Mouse (Mus musculus): Measurements from ENCODE around the gene Trpc2. TPM values are rescaled to one million over a fixed set of nuclear protein-coding genes. Genes with fewer than 3 reads are reported as not detected.

Gene Trpc2
- polyA plus RNA-seq, 1 experiment = 2.0 TPM

- DNase-seq (ENCODE audit: extremely low spot score in 1 of 2, low spot score in 1 of 2) = no peak
Observed at GRCm38 (mm10) chr7:102101487-102101886, 18.6 kb downstream of the Trpc2 start, which contains the start of gene Art1. Gene Art1, plus strand, starts transcription at chr7:102101743.

- DNase-seq (ENCODE audit: extremely low spot score in 1 of 2, low spot score in 1 of 2) = no peak
Observed at GRCm38 (mm10) chr7:102102241-102102640, 19.3 kb downstream of the Trpc2 start.

GRCm38 (mm10) chr7:102102696-102103095, 19.8 kb downstream of the Trpc2 start:
- DNase-seq (ENCODE audit: extremely low spot score in 1 of 2, low spot score in 1 of 2) = no peak

DNA sequence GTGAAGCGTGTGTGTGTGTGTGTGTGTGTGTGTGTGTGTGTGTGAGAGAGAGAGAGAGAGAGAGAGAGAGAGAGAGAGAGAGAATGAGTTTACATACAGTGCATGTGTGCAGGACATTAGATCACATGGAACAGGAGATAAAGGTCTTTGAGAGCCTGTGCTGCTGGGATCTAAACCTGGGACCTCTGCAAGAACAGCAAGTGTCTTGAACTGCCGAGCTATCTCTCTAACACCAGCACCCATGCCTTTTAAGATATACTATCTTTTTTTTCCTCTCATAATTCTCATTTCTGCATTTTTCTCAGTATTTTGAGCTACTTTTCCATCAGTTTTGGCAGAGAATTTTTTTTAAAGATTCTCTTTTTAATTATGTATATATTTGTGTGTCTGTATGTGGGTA, 20.6 kb downstream of the Trpc2 start:
- DNase-seq (ENCODE audit: extremely low spot score in 1 of 2, low spot score in 1 of 2) = no peak

- no peak for DNase-seq (ENCODE audit: extremely low spot score in 1 of 2, low spot score in 1 of 2)
Observed at GRCm38 (mm10) chr7:102104126-102104525, 21.2 kb downstream of the Trpc2 start.

DNA sequence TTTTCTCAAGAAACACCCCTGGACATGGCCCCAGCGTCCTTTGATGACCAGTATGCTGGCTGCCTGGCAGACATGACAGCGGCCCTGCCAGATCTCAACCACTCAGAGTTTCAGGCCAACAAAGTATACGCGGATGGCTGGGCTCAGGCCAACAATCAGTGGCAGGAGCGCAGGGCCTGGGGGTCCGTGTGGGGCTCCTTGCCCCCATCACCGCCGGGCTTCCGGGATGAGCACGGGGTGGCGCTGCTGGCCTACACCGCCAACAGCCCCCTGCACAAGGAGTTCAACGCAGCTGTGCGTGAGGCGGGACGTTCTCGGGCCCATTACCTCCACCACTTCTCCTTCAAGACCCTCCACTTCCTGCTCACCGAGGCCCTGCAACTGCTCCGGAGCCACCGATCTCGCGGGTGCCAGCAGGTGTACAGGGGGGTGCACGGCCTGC, 23.8 kb downstream of the Trpc2 start:
- no peak for DNase-seq (ENCODE audit: extremely low spot score in 1 of 2, low spot score in 1 of 2)

DNA sequence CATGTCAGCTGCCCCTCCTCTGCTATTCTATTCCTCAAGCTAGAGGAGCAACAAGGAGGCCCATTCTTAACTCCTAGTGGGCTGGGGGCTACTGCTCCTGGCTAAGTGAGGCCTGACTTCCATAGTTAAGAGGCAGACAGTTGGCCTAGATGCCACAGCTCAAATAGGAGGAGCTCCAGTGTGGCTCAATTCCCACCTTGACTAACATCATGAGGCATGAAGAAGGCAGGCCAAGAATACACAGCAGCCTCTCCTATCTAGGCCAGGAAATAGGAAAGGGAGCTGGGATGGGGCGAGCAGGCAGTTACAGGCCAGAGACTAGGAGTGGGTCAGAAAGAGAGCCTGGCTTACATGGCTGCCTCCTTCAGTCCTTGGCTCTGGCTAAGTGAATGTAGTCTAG, 25.3 kb downstream of the Trpc2 start:
- DNase-seq (ENCODE audit: extremely low spot score in 1 of 2, low spot score in 1 of 2) = no peak

DNA sequence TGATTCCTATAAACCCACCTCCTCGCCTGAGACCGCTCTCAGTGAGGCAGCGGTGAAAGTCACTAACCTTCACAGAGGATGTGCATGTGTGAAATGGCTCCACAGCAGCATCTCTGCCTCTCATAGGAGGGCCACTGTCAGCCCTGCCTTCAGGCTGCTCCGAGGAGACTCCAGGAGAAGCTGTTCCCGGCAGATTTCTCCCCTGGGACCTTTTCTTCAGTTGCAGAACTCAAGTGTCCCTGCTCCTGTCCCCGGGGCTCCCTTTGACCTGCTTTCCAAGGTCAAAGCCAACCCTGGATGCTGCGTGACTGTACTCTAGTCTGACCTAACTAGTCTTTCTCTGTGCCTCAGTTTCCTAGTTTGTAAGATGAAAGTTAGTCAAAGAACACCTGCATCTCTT, 26.3 kb downstream of the Trpc2 start, which contains the start of gene Art5:
TSS of gene Art5 (minus strand) at position 319 of the 400 bp plus-strand sequence.
- no peak for DNase-seq (ENCODE audit: extremely low spot score in 1 of 2, low spot score in 1 of 2)

DNA sequence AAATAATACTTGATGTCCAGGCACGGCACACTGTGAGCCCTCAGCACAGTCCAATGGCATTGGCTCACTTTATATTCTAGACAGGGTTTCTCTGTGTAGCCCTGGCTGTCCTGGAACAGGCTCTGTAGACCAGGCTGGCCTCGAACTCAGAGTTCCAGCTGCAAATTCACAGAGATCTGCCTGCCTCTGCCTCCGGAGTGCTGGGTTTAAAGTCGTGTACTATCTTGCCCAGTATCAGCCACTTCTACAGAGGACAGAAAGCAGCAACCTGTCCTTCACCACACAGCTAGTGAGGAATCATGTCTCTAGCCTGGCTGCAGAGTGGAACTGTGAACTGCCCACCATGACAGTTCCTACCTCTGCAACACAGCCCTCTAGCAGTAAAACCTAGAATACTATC, 26.8 kb downstream of the Trpc2 start:
- DNase-seq (ENCODE audit: extremely low spot score in 1 of 2, low spot score in 1 of 2) = no peak

DNA sequence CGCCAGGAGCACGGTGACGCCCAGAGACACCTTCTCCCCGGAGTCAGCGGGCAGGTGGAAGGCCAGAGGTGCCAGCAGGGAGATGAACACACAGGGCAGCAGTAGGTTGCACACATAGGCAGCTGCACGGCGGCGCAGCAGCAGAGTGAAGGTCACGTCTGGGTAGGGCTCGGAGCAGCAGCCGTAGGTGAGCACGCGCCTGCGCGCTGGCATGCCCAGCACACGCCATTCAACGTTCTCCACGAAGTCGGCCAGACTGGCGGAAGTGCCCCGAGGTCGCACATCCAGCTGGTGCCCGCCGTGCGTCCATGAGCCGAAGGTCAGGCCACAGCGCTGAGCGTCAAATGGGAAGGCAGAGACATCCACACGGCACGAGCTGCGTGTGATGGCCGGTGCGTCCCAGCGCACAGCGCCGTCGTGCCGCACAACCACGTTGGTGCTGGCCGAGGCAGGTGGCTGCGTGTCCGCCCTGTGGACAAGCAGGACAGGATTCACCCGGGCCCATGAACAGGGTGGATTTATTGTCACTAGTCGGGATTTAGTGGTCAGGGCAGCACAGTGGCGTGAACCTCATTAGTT, 30.3 kb downstream of the Trpc2 start:
- DNase-seq (ENCODE audit: extremely low spot score in 1 of 2, low spot score in 1 of 2) = no peak

- peak in 1 of 2 experiments; percentile 10 for DNase-seq (ENCODE audit: extremely low spot score in 1 of 2, low spot score in 1 of 2)
Observed at GRCm38 (mm10) chr7:102116579-102117331, 33.8 kb downstream of the Trpc2 start, which contains the start of gene Chrna10. Gene Chrna10, minus strand, starts transcription at chr7:102116828.

- DNase-seq (ENCODE audit: extremely low spot score in 1 of 2, low spot score in 1 of 2) = no peak
Observed at GRCm38 (mm10) chr7:102117382-102117781, 34.5 kb downstream of the Trpc2 start.

- no peak for DNase-seq (ENCODE audit: extremely low spot score in 1 of 2, low spot score in 1 of 2)
Observed at GRCm38 (mm10) chr7:102120326-102120725, 37.4 kb downstream of the Trpc2 start.

- no peak for DNase-seq (ENCODE audit: extremely low spot score in 1 of 2, low spot score in 1 of 2)
Observed at GRCm38 (mm10) chr7:102132395-102132794, 49.5 kb downstream of the Trpc2 start.

DNA sequence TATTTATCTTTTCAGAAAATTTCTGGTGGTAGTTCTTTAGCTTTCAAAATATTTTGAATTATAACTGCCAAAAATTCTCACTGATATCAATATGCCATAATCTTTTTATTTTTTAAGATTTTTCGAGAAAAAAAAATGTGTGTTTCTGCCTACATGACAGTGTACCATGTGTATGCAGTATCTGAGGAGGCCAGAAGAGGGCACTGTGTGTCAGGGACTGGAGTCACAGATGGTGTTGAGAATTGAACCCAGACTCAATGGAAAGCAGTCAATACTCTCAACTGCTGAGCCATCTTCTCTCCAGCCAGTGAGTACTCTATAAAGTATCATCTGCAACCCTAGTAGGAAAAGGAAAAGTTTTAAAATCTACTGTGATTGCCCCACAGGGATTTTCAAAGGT, 54.5 kb downstream of the Trpc2 start:
- peak in 1 of 2 experiments; percentile 18 for DNase-seq (ENCODE audit: extremely low spot score in 1 of 2, low spot score in 1 of 2)

DNA sequence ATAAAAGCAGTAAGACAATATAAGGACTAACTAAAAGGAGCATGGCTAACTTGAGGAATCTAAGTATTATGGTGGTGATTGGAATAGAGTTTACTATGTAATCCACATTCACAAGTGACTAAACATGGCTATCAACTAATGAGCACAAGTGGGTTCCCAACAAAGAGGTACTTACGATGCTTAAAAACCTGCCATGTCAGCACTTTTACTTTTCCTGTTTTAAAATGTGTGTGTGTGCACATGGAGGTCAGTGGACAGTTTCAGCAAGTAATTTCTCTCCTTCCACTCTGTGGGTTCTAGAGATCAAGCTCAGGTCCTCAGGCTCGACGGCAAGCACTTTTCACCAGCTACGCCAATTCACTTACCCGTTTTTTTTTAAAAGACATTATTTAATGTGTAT, 55.0 kb downstream of the Trpc2 start:
- no peak for DNase-seq (ENCODE audit: extremely low spot score in 1 of 2, low spot score in 1 of 2)

Other genes starting within 250 kb of the Trpc2 start
- 34.3 and 38.8 TPM in 2 replicates for gene Inppl1, start 244.9 kb upstream of the Trpc2 start, polyA plus RNA-seq (2012; rRNA removed)
- 1.2 and 2.3 TPM in 2 replicates for gene Folr2, start 225.9 kb upstream of the Trpc2 start, polyA plus RNA-seq (2012; rRNA removed)
- 60.4 and 69.4 TPM in 2 replicates for gene Anapc15, start 219.4 kb upstream of the Trpc2 start, polyA plus RNA-seq (2012; rRNA removed)
- 1.1 and 2.1 TPM in 2 replicates for gene Folr1, start 212.3 kb upstream of the Trpc2 start, polyA plus RNA-seq (2012; rRNA removed)
- gene Lamtor1, start 177.2 kb upstream of the Trpc2 start, polyA plus RNA-seq (2012; rRNA removed) = 186 and 205 TPM in 2 replicates
- 0.27 and 0.28 TPM in 2 replicates for gene Tomt, start 176.8 kb upstream of the Trpc2 start, polyA plus RNA-seq (2012; rRNA removed)
- gene Lrrc51, start 149.2 kb upstream of the Trpc2 start, polyA plus RNA-seq (2012; rRNA removed) = 12.3 and 12.8 TPM in 2 replicates
- 65.6 and 68.8 TPM in 2 replicates for gene Numa1, start 149.0 kb upstream of the Trpc2 start, polyA plus RNA-seq (2012; rRNA removed)
- gene Il18bp, start 64.4 kb upstream of the Trpc2 start, polyA plus RNA-seq (2012; rRNA removed) = 14.1 and 14.4 TPM in 2 replicates
- gene Rnf121, start 17.6 kb upstream of the Trpc2 start, polyA plus RNA-seq (2012; rRNA removed) = 56.4 and 67.1 TPM in 2 replicates
- gene Xndc1, start 17.6 kb upstream of the Trpc2 start, polyA plus RNA-seq (2012; rRNA removed) = 36.2 and 42.7 TPM in 2 replicates
- gene Xntrpc, start 17.4 kb upstream of the Trpc2 start, polyA plus RNA-seq (2012; rRNA removed) = 3.9 and 4.3 TPM in 2 replicates
- gene Art1, start 18.6 kb downstream of the Trpc2 start, polyA plus RNA-seq (2012; rRNA removed) = 0.12 and 0.13 TPM in 2 replicates
- gene Art5, start 26.4 kb downstream of the Trpc2 start, polyA plus RNA-seq (2012; rRNA removed) = 0.34 and 0.50 TPM in 2 replicates
- gene Chrna10, start 33.7 kb downstream of the Trpc2 start, polyA plus RNA-seq (2012; rRNA removed) = 8.6 and 10.8 TPM in 2 replicates
- gene Nup98, start 127.1 kb downstream of the Trpc2 start, polyA plus RNA-seq (2012; rRNA removed) = 18.8 and 19.7 TPM in 2 replicates
- gene Pgap2, start 127.1 kb downstream of the Trpc2 start, polyA plus RNA-seq (2012; rRNA removed) = 26.0 and 27.4 TPM in 2 replicates
- 35.8 and 41.8 TPM in 2 replicates for gene Rhog, start 172.9 kb downstream of the Trpc2 start, polyA plus RNA-seq (2012; rRNA removed)
- 78.3 and 82.5 TPM in 2 replicates for gene Stim1, start 184.7 kb downstream of the Trpc2 start, polyA plus RNA-seq (2012; rRNA removed)